Mouse (Mus musculus) monocyte, adult 2 months (primary cell): ENCODE data around the gene Il16.

Source experiments
- DNase-seq, 2 experiments: peaks; one replicate each; pipeline ENCODE4 v3.0.0; 2022; ENCODE audit warnings: low spot score in 2 of 2, low read depth in 1 of 2

The Il16 gene

GRCm38 (mm10) chr7:83745413-83746106 lies at the start of gene Il16:
Gene Il16, minus strand, starts transcription at chr7:83745726.
- DNase-seq = no peak

DNA sequence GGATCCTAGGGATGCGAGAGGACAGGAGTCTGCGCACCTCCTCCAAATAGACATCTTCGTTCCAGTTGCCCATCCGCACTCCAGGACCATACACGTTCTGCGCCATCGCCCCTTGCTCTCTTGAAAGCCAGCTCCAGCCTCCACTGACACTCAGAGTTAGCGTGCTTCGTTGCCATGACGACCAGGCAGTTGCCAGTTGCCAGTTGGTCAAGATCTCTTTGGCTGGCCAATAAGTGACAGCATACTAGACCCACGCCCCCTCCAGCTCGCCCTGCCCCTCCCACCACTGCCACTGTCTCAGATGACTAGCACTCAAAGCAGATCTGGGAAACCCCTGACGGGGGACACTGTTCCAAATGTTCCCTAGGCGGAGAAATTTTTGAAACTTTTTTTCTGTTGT lies 49.2 kb upstream of the Il16 start, which contains the start of gene Cfap161:
Cfap161 (minus strand) TSS at position 176 of the 400 bp plus-strand sequence.
- no peak for DNase-seq

DNA sequence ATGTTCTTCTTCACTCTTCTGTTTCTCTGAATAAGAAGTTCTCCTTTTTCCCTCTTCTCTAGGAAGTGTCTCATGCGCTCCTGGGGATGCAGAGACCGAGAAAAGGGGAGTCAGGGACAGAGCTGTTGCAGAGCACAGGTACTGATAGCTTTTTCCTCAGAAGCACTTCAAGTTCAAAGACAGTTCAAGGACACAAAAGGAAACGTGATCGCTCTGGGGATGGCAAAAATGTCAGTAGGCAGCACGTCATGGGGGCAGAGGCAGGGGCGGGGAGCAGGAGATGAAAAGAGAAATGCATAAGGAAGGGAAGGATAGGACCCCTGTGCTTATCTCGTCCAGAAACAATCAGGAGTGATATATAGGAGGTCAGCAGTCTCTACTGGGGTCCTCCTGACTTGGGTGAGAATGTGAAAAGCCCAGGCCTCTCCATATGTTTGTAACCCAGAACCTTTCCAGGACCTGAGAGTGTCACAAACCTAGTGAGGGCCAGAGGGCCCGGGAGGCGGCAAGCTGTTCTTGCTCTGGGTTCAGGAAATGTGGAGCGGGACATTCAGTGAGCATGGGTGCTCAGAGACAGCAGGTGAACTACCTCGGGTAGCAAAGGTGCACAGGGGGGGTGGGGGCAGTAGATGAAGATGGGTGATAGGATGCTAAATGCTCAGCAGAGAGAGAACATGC lies 48.6 kb upstream of the Il16 start:
- no peak for DNase-seq

GRCm38 (mm10) chr7:83780881-83781280 lies 35.4 kb upstream of the Il16 start:
- no peak for DNase-seq

DNA sequence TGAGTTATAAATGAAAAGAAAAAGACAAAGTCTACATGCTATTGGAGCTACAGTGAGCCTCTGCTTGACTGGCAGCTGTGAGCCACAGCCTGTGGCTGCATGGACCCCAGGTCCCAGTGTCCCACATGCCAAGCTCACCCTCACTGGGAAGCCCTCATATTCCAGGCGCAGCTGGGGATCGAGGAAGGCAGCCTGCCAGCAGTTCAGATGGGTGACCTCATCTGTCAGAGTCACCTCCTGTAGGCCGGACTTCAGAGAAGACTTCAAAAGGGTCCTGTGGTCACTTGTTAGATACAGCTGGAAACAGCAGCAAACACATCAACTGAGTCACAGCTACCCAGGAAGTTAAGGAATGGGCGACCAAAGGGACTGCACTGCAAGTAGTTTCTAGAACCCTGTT lies 34.5 kb upstream of the Il16 start:
- no peak for DNase-seq

DNA sequence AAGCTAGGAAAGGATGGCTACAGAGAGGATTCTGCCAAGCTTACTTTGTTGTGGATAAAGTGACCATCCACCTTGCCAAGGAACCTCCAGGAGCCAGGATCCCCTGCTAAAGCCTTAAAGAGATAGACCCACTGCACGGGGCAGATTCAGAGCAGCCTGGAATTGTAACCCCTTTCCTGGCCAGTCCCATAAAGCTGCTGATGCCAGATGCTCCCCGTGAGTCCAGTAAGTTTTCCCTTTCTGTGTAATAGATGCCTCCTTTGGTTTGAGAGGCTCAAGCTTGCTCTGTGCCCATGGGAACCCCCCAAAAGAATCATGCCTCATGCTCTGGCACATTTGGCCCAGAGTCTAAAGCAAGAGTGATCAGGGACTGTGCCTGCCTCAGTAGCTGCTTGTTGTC lies 33.5 kb upstream of the Il16 start:
- no peak for DNase-seq

GRCm38 (mm10) chr7:83778516-83778915 lies 33.0 kb upstream of the Il16 start:
- no peak for DNase-seq

DNA sequence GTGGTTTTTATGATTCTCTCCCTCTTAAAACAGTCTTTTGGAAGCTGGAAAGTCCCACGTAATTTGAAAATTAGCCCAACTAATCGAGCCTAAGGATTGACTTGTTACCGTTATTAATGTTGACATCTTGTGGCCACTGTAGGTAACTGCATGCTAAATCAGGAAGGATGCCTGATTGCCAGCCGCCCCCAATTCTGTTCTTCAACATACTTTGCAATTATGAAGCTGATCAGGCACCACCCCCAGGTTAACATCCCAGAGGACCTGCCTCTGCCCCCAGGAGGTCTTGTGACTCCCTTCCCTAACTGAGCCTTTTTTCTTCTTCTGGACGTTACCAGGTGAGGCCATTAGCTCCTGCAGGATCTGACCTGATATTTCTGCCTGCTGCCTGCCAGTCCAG lies 29.2 kb upstream of the Il16 start:
- no peak for DNase-seq

DNA sequence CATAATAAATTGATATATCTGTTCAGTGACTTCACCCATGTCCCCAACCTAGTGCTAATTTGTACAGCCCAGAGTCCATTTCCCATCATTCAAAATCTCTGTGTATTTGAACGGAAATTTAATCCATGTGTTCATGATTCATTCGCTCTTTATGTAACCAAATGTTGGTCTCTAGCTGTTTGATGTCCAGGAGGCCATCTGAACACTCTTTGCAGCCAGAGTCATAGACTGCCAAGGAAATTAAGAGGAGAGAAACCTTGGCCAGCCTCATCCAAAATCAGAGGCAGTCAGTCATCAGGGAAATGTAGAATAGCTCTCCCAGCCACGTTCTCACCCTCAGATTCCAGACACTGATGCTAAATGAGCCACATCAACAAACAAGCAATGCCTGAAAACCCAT lies 18.1 kb upstream of the Il16 start:
- no peak for DNase-seq

- no peak for DNase-seq
Observed at GRCm38 (mm10) chr7:83762336-83762735, 16.8 kb upstream of the Il16 start.

- no peak for DNase-seq
Observed at GRCm38 (mm10) chr7:83751055-83751454, 5.5 kb upstream of the Il16 start.

DNA sequence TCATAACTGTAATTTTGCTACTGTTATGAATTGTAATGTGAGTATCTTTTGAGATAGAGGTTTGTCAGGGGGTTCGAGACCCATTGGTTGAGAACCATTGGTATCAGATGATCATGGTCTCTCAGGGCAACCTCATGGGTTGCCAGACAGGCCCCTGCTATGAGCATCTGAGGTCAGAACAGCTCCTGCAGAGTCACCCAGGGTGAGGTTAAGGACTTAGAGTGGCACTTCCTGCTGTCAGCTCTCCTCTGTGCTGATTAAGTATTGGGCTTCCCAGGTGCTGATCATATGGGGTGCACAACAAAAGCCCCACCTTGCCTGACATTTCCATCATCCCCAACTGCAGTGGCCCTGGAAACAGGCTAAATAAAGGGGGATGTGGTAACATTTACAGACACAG lies 2.9 kb upstream of the Il16 start:
- no peak for DNase-seq

- DNase-seq = no peak
Observed at GRCm38 (mm10) chr7:83746107-83746687, 671 bp upstream of the Il16 start.

GRCm38 (mm10) chr7:83745065-83745412 lies 487 bp downstream of the Il16 start:
- no peak for DNase-seq

- no peak for DNase-seq
Observed at GRCm38 (mm10) chr7:83744250-83744649, 1.3 kb downstream of the Il16 start.

DNA sequence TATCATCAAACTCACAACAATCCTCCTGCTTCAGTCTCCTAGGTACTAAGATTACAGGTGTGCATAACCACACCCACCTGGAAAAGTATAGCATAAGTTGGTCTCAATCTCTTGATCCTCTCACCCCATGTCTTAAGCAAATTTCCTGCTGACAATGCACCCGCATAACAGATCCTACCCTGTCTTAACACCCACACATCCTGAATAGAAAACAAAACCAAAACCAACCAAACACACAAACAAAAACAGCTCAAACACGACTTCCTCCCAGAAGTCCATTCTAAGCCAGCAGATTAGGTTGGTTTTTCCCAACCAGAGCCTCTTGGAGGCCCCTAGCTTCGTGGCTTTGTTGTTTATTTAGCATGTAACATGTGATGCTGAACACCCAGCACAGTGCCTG lies 2.8 kb downstream of the Il16 start:
- no peak for DNase-seq

GRCm38 (mm10) chr7:83742026-83742425 lies 3.5 kb downstream of the Il16 start:
- no peak for DNase-seq

- no peak for DNase-seq
Observed at GRCm38 (mm10) chr7:83739680-83740310, 5.7 kb downstream of the Il16 start.

- DNase-seq = no peak
Observed at GRCm38 (mm10) chr7:83738623-83739462, 6.7 kb downstream of the Il16 start.

GRCm38 (mm10) chr7:83737914-83738490 lies 7.5 kb downstream of the Il16 start:
- no peak for DNase-seq
